Mouse (Mus musculus): ENCODE measurements around the gene Best2. TPM values are rescaled to one million over a fixed set of nuclear protein-coding genes. Genes with fewer than 3 reads are reported as not detected.

Gene Best2
- total RNA-seq, 2 experiments from 2014 or later, result not detected

DNA sequence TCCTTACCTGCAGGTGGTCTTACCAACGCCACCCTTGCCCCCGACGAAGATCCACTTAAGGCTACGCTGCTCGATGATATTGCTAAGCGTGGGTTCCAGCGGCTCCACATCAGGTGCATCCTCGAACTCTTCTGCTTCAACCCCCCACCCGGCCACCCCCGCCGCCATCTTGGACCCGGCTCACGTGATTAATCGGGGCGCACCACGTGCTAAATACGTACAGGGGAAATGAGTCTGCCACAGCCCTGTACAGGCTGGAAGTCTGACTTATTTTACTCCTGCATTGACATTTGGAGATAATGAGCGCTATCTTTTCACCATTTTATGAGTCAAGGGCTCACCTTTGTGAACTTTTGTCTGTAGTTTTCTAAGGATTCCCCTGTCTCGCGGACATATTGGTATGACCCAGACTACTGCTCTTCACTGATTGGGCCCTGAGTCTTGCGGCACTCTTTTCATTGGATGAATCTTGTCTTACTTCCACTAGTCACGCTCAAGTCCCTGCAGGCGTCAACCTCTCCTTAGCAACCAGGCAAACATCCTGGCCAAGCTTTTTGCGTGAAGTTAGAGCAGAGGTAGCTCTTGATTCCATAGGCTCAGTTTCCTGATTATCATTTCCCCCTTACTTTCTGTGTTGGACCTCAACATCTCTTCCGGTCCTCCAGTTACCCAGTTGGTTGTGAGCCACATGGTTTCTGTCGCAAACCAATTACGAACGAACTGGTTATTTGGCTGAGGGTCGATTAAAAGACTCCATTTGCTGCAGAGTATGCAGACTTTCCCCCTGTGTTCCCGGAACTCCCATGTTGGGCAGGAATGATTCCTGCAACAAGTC lies 11.0 kb upstream of the Best2 start, which contains the start of gene Asna1:
Gene Asna1 (minus strand): TSS at position 184 of the 835 bp plus-strand sequence.
- intact Hi-C loops (cut with DNase I), result loop anchor here (2.0 kb wide), 1 partner anchor 51 kb away; no protein-coding TSS in a partner anchor
- peak; percentile 89 to 90 for DNase-seq

DNA sequence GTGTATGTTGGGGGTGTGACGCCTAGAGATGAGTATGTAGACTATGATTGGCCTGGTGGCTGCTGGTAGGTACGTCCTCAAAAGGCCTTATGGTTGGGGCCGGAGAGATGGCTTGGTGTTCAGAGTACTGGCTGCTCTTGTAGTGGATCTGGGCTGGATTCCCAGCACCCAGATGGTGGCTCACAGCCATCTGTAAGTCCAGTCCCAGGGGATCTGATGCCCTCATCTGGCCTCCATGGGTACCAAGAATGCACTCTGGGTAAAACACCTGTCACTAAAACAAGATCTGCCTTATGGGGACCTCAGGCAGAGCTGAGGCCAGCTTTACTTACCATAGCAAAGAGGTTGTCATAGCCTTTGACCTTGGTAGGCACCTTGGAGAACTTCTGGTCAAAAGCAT lies 9.5 kb upstream of the Best2 start:
- no peak for DNase-seq
- intact Hi-C loops (cut with DNase I), result loop anchor here (2.0 kb wide), 1 partner anchor 49 kb away; no protein-coding TSS in a partner anchor

DNA sequence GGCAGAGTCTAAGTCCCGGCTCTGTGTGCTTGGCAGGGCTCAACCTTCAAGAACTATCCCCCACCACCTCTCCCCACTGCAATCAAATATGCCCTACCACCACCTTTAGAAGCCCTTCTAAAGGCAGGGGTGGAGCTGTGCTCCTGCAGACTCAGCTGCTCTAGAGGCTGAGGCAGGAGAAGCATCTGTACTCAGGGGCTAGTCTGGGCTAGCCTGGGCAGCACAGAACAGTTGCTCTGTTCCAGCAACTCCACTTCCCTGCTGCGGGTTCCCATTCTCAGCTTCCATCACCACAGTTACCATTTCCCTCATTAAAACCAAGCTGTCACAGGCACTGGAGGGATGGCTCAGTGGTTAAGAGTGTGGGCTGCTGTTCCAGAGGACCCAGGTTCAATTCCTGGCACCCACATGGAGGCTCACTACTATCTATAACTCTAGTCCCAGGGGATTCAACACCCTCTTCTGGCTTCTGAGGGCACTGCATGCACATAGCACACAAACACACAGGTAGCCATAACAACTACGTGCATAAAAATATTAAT lies 7.3 kb upstream of the Best2 start:
- intact Hi-C loops (cut with DNase I), result no loop called here
- DNase-seq, result no peak

DNA sequence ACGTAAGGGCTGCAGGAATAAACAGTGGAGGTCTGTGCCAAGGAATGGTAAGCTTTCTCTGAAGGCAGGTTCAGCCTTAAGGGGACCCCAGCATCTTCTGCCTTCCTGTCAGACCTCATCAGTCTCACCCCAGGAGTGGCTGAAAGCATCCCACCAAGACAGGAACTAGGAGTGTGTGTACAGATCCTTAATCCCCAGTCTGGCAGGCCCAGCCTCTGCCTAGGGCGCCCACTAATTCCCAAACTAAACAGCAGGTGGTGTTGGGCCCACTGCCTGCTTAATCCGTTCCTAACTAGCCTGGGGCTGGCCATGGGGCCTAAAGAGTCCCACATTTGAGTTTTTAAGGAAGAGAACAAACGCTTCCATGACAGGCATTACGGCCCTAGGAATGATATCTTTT lies 2.9 kb upstream of the Best2 start:
- intact Hi-C loops (cut with DNase I), result no loop called here

DNA sequence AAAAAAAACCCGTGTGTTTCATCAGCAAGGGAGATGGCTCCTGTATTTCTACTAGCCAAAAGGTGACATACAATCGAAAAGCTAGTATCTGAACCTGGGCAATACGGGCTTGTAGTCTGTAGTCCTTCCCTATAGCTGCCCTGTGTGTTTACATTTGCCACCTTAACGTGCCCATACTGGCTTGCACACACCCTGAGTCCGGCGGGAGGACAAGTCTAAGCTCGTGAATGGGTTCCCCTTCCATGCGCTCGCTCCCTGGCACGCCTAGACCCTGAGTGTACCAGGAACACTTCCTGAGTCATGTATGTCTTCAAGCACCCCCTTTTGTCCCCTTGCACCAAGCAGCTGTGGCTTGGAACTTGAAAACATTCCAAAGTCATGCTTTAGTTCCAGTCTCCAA lies 2.4 kb upstream of the Best2 start:
- DNase-seq, result no peak
- intact Hi-C loops (cut with DNase I), result no loop called here

More for the DNA sequence above, 2.9 kb upstream of the Best2 start:
- no peak for DNase-seq

DNA sequence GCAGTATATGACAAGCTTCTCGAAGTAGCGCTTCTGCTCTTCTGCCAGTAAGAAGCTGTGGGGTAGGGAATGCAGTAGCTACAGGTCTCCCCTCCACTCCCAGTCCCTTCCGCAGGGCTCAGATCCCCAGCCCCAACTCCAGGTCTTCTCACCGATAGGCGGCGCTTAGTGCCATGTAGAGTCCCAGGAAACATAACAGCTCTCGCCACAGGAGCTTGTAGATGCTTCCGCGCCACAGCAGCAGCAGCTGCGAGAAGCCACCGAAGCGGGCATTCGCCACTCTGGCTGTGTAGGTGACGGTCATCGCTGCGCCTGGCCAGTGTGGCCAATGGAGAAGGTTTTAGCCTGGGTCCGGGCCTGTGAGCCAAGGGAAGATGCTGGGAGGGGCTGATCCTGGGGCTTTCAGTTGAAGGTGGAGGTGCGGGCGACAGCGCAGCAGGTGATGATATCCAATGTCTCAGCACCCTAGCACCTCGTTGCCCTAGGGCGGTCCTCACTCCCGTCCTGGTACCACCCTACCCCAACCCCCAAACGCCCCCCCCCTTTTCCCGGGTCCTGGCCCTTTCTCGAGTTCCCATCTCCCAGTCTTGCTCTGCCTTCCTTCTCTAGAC lies 996 bp downstream of the Best2 start:
- peak; percentile 56 to 68 for DNase-seq
- intact Hi-C loops (cut with DNase I), result loop anchor here (1.0 kb wide), 1 partner anchor 19 kb away; no protein-coding TSS in a partner anchor

DNA sequence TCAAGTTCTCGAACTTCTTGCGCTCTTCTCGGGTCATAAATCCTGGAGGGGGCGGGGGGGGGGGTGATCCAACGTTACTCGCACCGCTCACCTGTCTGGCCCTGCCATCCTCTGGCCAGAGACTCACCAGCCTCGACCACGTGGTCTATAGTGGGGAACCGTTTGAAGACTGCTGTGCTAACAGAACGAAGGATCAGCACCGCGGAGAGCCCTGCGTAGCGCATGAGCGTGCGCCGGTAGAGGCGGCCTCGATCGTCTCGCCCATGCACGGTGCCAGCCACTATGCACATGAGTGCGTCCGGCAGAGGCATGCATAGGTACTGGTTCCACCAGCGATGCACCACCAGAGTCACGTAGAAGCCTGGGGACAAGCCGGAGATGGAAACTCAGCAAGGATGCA lies 3.1 kb downstream of the Best2 start:
- intact Hi-C loops (cut with DNase I), result no loop called here
- DNase-seq, result no peak

DNA sequence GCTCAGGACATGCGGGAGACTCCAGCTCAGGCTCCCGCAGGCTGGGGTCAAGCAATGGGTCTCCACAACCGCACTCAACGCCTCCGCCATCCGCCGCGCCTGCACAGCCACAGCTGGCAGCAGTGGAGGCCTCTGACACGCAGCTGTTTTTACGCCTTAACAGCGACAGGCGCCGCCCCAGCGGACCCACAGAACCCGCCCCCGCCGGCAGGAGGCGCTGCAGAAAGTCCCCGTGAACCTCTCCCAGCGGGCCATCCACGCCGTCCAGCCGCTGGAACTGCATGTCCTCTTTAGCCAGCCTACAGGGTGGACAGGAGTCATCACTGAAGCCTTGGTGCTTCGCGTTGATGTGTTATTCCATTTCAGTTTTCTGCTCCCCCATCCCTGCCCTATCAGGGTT lies 6.6 kb downstream of the Best2 start:
- intact Hi-C loops (cut with DNase I), result no loop called here
- DNase-seq, result peak in 1 of 2 experiments; percentile 62

DNA sequence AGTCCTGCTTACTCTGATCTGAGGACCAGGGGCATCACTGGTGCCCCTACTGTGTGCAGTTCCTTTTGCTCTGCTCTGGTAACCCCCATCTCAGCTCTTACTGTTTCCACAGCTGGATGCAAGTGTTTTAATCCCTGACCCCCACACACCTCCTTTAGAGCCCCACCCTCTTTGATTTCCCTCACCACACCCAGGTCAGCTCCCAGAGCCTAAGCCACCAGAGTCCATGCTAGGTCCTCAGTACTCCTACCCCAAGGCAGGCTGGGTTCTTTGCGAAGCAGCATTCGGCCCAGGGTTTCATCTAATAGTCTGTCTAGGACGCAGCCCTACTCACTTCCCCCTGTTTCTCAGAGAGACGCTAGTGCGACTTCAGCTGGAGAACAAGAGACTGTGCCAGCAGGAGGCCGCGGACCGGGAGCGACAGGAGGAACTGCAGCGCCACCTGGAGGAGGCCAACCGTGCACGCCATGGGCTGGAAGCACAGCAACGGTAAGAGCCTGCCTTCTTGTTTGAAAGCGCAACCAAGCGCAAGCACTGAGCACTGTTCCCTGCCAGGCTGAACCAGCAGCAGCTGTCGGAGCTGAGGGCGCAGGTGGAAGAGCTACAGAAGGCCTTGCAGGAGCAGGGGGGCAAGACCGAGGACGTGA lies 16.6 kb downstream of the Best2 start:
- intact Hi-C loops (cut with DNase I), result loop anchor here (1.0 to 5.0 kb wide), 2 partner anchors 40 to 69 kb away; no protein-coding TSS in a partner anchor
- DNase-seq, result peak; percentile 91 to 93

DNA sequence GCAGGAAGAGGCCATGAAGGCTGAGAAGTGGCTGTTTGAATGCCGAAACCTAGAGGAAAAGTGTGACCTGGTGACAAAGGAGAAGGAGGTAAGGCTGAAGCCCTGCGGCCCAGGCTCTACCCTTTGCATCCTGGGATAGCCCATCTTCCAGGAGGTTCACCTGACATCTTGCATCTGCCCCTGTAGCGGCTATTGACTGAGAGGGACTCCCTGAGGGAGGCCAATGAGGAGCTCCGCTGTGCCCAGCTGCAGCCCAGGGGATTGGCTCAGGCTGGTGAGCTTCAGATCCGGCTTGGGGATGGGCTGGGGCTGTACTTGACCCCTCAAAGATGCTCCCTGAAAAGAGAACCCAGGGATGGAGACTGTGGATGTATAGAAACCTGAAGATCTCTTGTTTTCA lies 17.4 kb downstream of the Best2 start:
- intact Hi-C loops (cut with DNase I), result loop anchor here (5.0 kb wide), 1 partner anchor 40 kb away; no protein-coding TSS in a partner anchor
- DNase-seq, result no peak

DNA sequence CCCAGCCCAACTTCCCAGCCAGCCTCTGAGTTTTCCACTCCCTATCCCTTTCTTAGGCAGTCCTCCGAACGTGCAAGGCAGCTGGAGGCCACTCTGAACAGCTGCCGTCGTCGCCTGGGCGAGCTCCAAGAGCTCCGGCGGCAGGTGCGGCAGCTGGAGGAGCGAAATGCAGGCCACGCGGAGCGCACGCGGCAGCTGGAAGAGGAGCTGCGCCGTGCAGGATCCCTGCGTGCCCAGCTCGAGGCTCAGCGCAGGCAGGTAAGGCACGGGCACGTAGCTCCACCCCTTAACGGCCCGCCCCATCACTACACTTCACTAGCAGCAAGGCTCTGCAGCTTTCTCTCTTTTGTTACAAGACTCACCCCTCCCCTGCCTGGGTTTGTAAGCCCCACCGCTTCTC lies 18.7 kb downstream of the Best2 start:
- DNase-seq, result no peak
- intact Hi-C loops (cut with DNase I), result loop anchor here (5.0 kb wide), 1 partner anchor 38 kb away; no protein-coding TSS in a partner anchor

DNA sequence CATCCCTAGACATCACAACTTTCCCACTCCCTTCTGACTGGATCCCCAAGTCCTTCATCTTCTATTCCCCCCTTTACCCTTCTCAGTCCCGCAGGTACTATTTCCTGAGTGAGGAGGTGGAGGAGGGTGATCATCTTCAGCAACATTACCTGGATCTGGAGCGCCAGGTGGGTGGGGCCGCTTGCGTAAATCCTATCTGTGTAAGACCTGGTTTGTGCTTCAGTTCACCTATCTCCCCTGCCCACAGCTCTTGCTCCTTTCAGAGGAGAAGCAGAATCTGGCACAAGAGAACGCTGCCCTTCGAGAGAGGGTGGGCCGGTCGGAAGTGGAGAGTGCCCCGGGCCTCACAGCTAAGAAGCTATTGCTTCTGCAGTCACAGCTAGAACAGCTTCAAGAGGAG lies 20.0 kb downstream of the Best2 start:
- intact Hi-C loops (cut with DNase I), result loop anchor here (1.0 kb wide), 1 partner anchor 19 kb away; no protein-coding TSS in a partner anchor
- no peak for DNase-seq

DNA sequence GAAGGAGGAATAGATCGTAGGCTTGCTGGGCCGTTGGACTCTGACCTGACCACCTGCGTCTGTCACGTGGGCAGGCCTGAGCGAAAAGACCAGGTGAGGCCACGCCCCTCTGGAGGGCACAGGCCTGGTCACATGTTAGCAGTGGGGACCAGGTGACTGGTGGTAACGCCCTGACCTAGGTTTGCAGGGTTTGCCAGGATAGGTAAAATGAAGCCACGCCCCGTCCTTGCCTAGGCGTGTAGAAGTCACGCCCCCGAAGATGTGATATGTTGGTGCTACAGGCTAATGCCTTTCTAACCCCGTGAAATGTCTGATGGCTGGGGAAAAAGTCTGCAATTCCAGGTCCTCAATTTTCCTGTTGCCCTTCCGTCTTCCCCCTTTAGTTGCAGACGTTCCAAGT lies 23.5 kb downstream of the Best2 start:
- intact Hi-C loops (cut with DNase I), result loop anchor here (1.0 kb wide), 1 partner anchor 17 kb away; no protein-coding TSS in a partner anchor
- DNase-seq, result no peak

DNA sequence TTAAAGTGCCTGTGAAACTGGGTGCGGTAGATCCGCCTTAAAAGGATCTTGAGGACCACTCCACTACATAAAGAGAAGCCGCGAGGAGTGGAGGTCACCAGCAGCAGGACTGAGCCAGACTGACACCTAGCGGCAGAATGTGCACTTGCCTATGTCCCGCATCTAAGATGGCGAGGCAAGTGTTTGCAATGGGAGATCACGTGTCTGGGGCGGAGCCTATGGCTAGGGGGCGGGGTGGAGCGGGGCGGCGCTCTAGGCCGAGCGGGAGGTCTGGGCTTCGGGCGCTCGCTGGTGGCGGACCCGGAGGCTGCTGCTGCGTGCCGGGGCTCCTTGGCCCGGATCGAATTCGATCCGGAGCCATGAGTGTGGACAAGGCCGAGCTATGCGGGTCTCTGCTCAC lies 24.0 kb downstream of the Best2 start, which contains the start of gene Hook2:
Gene Hook2 (plus strand): TSS at position 255 of the 400 bp plus-strand sequence.
- DNase-seq, result peak; percentile 98 to 99
- intact Hi-C loops (cut with DNase I), result loop anchor here (1.0 kb wide), 1 partner anchor 16 kb away; no protein-coding TSS in a partner anchor

DNA sequence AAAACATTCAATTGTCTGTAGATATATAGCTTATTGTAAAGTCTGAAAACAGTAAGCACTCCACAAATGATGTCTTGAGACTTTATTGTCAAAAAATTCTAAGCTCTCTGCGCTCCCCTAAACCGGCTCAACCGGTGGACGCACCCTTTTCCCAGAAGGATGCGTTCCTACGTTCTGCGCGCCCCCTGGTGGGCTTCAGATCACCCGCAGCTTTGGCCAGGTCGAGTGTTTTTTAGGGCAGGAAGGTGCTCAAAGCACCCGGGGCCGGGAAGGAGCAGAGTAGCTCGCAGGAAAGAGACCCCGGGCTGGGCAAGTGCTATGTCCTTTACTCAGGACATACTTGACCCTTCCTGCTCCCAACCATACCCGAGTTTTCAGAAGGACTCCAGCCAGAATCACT lies 24.5 kb downstream of the Best2 start:
- peak; percentile 96 to 98 for DNase-seq
- intact Hi-C loops (cut with DNase I), result loop anchor here (1.0 kb wide), 1 partner anchor 16 kb away; no protein-coding TSS in a partner anchor

DNA sequence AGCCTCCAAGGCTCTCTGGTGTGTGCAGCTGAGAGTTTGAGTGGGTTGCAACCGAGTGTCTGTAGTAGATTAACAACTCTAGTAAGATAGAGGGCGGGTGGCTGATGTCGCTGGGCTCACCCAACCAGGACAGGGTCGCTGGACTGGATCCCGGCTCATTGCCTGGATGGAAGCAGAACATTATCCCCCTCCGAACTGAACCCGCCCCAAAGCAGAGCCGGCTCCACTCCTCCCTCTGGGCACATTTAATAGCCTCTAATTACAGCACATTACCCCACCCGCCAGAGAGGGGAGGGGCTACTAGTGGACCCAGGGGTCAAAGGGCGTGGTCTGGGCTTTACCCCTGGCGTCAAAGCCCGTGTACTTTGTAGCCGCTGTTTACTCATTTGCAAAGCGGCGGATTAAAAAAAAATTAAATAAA lies 25.0 kb downstream of the Best2 start:
- intact Hi-C loops (cut with DNase I), result no loop called here
- DNase-seq, result peak; percentile 58 to 61

DNA sequence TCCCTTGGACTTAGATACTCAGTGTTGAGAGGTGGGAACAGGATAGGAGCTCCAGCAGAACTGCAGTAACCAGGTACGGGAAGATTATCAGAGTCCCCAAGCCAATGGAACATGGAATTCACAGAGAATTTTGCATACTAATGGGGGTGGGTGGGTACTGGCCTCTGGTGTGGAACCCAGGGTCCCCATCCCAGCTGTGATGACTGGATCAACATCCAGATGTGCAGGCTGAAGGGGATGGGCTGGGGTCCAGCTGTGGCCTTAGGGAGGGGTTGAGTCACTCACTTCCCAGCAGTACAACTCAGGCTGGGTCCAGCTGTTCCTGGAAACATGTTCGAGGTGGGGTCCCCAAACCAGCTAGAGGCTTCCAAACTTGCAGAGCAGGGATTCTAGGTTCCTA lies 26.4 kb downstream of the Best2 start:
- intact Hi-C loops (cut with DNase I), result no loop called here
- peak; percentile 66 to 73 for DNase-seq

DNA sequence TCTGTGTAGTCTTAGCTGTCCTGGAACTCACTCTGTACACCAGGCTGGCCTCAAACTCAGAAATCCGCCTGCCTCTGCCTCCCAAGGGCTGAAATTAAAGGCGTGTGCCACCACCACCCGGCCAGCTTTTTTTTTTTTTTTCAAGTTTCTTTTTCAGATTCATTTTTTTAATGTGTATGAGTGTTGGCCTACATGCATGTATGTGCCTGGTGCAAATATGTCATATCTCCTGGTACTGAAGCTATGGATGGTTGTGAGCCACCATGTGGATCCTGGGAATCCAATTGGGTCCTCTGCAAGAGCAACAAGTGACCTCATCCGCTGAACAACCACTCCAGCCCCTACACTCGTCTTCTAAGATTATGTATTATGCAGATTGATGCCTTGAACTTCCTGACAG lies 26.9 kb downstream of the Best2 start:
- DNase-seq, result no peak
- intact Hi-C loops (cut with DNase I), result no loop called here

DNA sequence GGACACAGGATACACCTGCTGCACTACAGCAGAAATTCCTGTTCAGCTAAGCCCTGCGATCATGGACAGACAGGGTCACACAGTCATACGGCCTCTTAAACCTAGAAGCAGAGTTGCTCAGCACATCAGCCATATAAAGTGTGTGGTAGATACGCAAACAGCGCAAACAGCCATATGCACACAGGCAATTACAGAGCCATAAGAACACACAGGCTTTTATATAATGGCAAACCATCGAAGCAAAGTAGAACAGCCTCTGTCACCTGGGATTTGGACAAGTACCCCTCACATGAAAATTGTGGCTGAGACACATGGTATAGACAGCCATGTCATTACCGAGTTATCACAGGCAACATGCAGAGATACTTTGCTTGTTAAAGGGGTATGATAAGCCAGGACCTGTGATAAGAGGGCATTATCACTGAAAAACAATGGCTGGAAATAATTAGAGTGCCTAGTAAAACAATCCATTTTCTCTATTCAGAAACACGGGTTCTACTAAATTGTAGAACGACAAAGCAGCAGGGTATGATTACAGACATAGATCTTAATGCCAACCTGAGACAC lies 27.9 kb downstream of the Best2 start:
- intact Hi-C loops (cut with DNase I), result no loop called here
- DNase-seq, result no peak

DNA sequence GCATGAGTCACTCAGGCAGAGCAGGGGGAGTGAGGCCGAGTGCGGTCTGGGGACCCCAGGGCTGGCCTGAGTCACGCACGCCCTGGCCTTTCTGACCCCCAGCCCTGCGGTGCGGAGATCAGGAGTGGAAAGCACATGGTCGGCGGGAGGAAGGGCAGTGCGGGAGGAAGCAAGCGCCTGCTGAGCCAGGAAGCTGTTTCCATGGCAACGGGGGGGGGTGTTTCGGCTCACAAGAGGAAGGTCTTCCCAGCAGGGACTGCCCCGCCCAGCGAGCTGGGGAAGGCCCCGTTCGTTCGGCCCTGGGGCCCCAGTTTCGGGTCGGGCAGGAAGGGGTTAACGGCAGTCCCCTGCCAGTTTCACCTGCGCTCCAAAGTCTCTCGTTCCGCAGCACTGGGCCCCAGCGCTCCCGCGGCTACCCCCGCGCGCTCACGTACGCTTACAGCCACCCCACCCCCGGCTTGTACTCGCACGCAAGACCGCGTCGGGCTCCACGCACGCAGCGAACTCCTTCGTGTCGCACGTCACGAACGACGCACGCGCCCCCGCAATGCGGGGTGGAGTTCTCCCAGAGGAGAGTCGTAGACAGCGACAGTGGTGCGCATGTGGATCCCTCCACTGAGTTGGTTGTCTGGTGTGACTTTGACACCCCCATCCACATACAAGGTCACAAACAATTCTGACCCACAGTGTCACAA lies 28.5 kb downstream of the Best2 start:
- intact Hi-C loops (cut with DNase I), result no loop called here
- DNase-seq, result peak; percentile 91
